Mouse (Mus musculus): ENCODE results near the gene Zbtb49.

DNA sequence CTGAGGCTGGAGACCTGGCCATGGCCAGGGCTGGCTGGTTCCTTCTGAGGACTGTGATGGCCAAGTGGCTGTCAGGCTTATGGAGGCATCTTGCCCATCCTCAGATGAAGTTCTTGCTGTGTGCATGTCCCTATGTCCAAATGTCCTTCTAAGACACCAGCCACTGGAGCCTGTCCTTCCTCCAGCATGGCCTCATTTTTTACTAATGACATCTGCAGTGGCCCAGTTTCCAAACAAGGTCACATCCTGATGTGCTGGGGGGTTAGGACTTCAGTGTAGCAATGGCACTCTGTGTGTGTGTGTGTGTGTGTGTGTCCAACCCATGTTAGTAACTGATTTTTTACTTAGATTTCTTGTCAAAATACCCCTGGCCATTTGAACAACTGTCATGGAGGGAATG lies 24.3 kb downstream of the Zbtb49 start:
- TF ChIP-seq GATA1 (IDR thresholded peaks at IDR 0.05; ENCODE audit: low read length): no peak
- no peak for TF ChIP-seq TAL1 (IDR thresholded peaks at IDR 0.05; ENCODE audit: low read length)
